Mouse (Mus musculus) small intestine, adult 2 months (tissue): ENCODE results near the gene E130311K13Rik.

Source experiments
- CTCF ChIP-seq: fragments of 200-500 bp; IDR thresholded peaks from 2 replicates; pipeline ENCODE4 v1.5.1; 2012; ENCODE audit warnings: low read depth, mild to moderate bottlenecking, control low read depth, inconsistent platforms, low read length, moderate library complexity, mixed read lengths; ENCODE audit not compliant: insufficient replicate concordance, insufficient read length; ENCODE audit errors: extremely low read depth
- POLR2A ChIP-seq: fragments of 200-500 bp; IDR thresholded peaks from 2 replicates; pipeline ENCODE4 v1.6.1; 2012; ENCODE audit warnings: low read depth, mild to moderate bottlenecking, control low read depth, inconsistent platforms, low read length, moderate library complexity

DNA sequence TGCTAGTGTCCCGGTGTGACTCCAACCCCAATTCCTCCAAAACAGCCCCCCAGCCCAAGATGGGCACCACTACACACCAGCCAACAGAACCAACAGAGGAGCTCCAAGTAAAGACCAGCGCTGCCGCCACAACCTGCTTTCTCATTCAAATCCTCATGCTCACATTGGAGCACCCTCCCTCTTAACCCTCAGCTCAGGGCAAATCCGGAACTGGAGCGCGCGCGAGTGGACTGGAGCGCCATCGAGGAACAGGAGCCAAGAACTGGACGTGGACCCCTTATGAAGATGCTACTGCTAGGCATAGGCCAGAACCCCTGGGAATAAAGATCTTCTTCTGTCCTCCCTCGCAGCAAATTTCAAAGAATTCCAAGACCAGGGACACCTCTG is 30.0 kb downstream of the E130311K13Rik start, which contains the start of gene Plch1:
- TF ChIP-seq POLR2A, result no peak
- no peak for TF ChIP-seq CTCF
